Mouse (Mus musculus) myocyte (in vitro differentiated cells): ENCODE measurements around the gene Ddx6. TPM values are rescaled to one million over a fixed set of nuclear protein-coding genes. Genes with fewer than 3 reads are reported as not detected.
A peak's percentile ranks its signal among the peaks of the same experiment; 100 is the strongest.

Experiments
- H3K27me3 ChIP-seq: one replicate; pipeline ENCODE4 v1.6.1; 2011; ENCODE audit not compliant: control insufficient read depth, insufficient read depth, insufficient read length
- H3K36me3 ChIP-seq: one replicate; pipeline ENCODE4 v1.6.1; 2011; ENCODE audit not compliant: control insufficient read depth, insufficient read depth
- H3K4me2 ChIP-seq: one replicate; pipeline ENCODE4 v1.6.1; 2011; ENCODE audit warnings: low read depth, control low read depth
- H3K4me3 ChIP-seq: one replicate; pipeline ENCODE4 v1.5.1; 2011; ENCODE audit warnings: mild to moderate bottlenecking, control low read depth, moderate library complexity
- H3K79me2 ChIP-seq: one replicate; pipeline ENCODE4 v1.6.1; 2011; ENCODE audit not compliant: control insufficient read depth, insufficient read depth
- H3ac ChIP-seq: one replicate; pipeline ENCODE4 v1.6.1; 2011; ENCODE audit not compliant: control insufficient read depth, insufficient read length
- CEBPB ChIP-seq: IDR thresholded peaks from 2 replicates; pipeline ENCODE4 v1.6.1; 2011; ENCODE audit warnings: mild to moderate bottlenecking, moderate library complexity; ENCODE audit not compliant: poor library complexity, insufficient read depth, severe bottlenecking
- E2F4 ChIP-seq: IDR thresholded peaks from one replicate; pipeline ENCODE4 v1.6.1; 2011; ENCODE audit warnings: mild to moderate bottlenecking, control low read depth, moderate library complexity; ENCODE audit not compliant: insufficient read depth
- MAX ChIP-seq: IDR thresholded peaks from one replicate; pipeline ENCODE4 v1.6.1; 2011; ENCODE audit warnings: low read depth, mild to moderate bottlenecking, control low read depth
- MYOD1 ChIP-seq, 3 experiments: IDR thresholded peaks; one replicate each; pipeline ENCODE4 v1.6.1; 2011; ENCODE audit warnings: control low read depth in 2 of 3, low read depth in 2 of 3, mild to moderate bottlenecking in 2 of 3, moderate library complexity in 1 of 3; ENCODE audit not compliant: insufficient read length in 2 of 3, control insufficient read depth in 1 of 3
- MYOG ChIP-seq, 3 experiments: IDR thresholded peaks; one replicate each; pipeline ENCODE4 v1.6.1; 2011; ENCODE audit warnings: control low read depth in 2 of 3, low read depth in 2 of 3, mild to moderate bottlenecking in 2 of 3; ENCODE audit not compliant: insufficient read length in 2 of 3, control insufficient read depth in 1 of 3, insufficient read depth in 1 of 3
- POLR2A ChIP-seq: IDR thresholded peaks from one replicate; pipeline ENCODE4 v1.6.1; 2011; ENCODE audit warnings: low read depth, mild to moderate bottlenecking, control low read depth, moderate library complexity; ENCODE audit not compliant: insufficient read length
- POLR2AphosphoS2 ChIP-seq: IDR thresholded peaks from one replicate; pipeline ENCODE4 v1.6.1; 2011; ENCODE audit warnings: low read depth, control low read depth; ENCODE audit not compliant: insufficient read length
- REST ChIP-seq: IDR thresholded peaks from one replicate; pipeline ENCODE4 v1.6.1; 2011; ENCODE audit warnings: mild to moderate bottlenecking, control low read depth, moderate library complexity; ENCODE audit not compliant: insufficient read depth, insufficient read length
- SRF ChIP-seq: IDR thresholded peaks from one replicate; pipeline ENCODE4 v1.6.1; 2011; ENCODE audit warnings: low read depth; ENCODE audit not compliant: control insufficient read depth, insufficient read length
- TCF12 ChIP-seq: IDR thresholded peaks from one replicate; pipeline ENCODE4 v1.6.1; 2011; ENCODE audit warnings: mild to moderate bottlenecking, control low read depth; ENCODE audit not compliant: poor library complexity, insufficient read depth, severe bottlenecking
- TCF3 ChIP-seq: IDR thresholded peaks from one replicate; pipeline ENCODE4 v1.6.1; 2011; ENCODE audit warnings: low read depth, control low read depth; ENCODE audit not compliant: insufficient read length
- USF1 ChIP-seq: IDR thresholded peaks from one replicate; pipeline ENCODE4 v1.6.1; 2011; ENCODE audit warnings: low read depth, mild to moderate bottlenecking, control low read depth, moderate library complexity
- polyA plus RNA-seq: library from polyadenylated mRNA; unstranded; fragments of >200 nt; fragmentation: generic; extraction: Trizol; gene quantifications from one replicate; pipeline ENCODE4 v1.2.1, GENCODE M21; 2012; ENCODE audit warnings: missing spikeins

Ddx6 gene
- polyA plus RNA-seq, result 25.8 TPM

DNA sequence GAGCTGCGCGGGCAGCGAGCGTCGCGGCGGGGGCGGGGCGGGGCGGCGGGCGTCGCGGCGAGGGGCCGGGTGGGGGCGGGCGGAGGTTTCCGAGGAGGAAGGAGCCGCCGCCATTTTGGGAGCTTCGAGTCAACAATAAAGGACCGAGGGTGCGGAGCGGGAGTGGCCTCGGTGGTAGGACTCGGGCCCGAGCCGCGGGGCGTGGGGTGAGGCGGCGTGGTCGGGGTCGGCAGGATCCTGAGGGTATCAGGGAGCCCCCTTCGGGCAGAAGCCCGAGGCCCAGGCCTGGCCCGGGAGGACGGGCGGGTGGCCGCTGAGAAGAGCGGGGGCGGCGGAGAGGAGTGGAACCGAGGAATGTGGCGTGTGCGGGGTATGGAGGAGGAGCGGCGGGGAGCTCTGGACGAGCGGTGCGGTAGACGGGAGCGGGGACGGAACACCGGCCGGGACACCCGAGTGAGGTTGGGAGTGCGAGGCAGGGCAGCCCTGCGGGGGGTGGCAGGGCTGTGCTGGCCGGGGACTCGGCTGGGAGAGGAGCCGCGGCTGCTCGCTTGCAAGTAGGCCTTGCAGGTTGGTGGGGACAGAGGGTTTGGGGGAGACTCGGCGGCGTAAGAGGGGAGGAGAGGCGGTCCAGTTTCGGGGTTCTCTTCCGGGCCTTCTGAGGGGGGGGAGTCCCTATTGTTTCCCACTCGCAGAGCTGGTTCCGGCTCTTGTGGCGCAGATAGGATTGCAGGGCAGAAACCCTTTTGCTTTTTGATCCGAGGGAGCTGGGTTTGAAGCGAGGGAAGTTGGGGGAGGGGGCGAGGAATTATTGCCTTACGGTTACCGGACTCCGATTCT is at the start of gene Ddx6:
TSS of gene Ddx6 (plus strand) at position 114 of the 837 bp plus-strand sequence.
- peaks cover 25% of the 10 kb centered on the region for H3K36me3 ChIP-seq
- H3K4me2 ChIP-seq, result peak within 1 kb of the TSS; percentile 94
- no peak for TF ChIP-seq USF1
- no peak for TF ChIP-seq E2F4
- TF ChIP-seq MYOG (IDR thresholded peaks at IDR 0.05; ENCODE audit: control insufficient read depth in 1 of 3, insufficient read depth in 1 of 3, insufficient read length in 2 of 3, low read depth in 2 of 3), result peak in 1 of 3 experiments; percentile 8
- TF ChIP-seq TCF12, result no peak
- H3ac ChIP-seq, result peak within 1 kb of the TSS; percentile 94
- H3K79me2 ChIP-seq, result peaks cover 72% of the 10 kb centered on the region
- H3K4me3 ChIP-seq, result peak within 1 kb of the TSS; percentile 98
- no peaks in the 10 kb centered on the region for H3K27me3 ChIP-seq

DNA sequence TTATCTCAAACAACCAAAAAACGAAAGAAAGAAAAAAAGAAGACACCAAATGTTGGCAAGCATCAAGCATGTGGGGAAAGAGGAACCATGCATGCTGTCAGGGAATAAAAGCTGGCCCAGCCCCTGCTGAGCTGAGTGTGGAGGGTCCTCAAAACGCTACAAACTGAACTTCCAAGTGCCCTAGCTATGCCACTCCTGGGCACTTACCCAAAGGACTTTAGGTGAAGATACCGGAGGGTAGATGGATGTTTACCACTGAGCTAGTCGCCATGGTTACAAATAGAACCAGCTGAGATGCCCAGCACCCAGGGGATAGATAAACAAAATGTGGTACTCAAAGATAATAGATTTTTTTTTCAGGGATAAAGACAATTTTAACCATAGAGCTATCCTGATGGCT is 43.1 kb upstream of the Ddx6 start, which contains the start of gene Cxcr5:
TSS of gene Cxcr5 (minus strand) at position 281 of the 400 bp plus-strand sequence.
- TF ChIP-seq MYOD1 (IDR thresholded peaks at IDR 0.05; ENCODE audit: control insufficient read depth in 1 of 3, insufficient read length in 2 of 3, low read depth in 2 of 3), result no peak
- TF ChIP-seq E2F4, result no peak
- TF ChIP-seq REST, result no peak
- no peak for TF ChIP-seq USF1
- TF ChIP-seq CEBPB, result no peak
- no peak for TF ChIP-seq POLR2A
- TF ChIP-seq TCF12, result no peak
- TF ChIP-seq SRF, result no peak
- Histone ChIP-seq H3K4me2 (no peak within 1 kb of the TSS), H3K79me2 (no peaks in the 10 kb centered on the region), H3K36me3 (no peaks in the 10 kb centered on the region), H3K4me3 (no peak within 1 kb of the TSS), H3ac (no peak within 1 kb of the TSS), H3K27me3 (no peaks in the 10 kb centered on the region)

DNA sequence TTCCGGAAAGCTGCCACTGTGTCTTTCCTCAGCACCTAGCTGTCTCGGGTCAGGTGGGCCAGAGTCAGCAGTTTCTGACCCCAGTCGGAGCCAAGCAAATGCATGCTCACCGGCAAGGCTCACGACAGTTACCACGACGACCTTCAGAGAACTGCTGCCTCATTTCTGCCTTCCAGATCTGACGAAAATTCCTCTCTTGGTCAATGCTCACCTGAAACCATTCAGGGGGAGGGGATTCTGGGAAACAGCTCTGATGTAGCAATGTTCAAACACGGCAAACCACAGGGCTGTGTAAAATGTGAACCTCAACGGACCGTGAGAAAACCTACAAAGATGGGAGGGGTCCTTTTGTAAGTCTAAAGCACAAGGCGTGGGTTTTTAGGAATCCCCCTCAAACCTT is 41.8 kb upstream of the Ddx6 start:
- TF ChIP-seq MYOG (IDR thresholded peaks at IDR 0.05; ENCODE audit: control insufficient read depth in 1 of 3, insufficient read depth in 1 of 3, insufficient read length in 2 of 3, low read depth in 2 of 3) (no peak), E2F4 (no peak), REST (no peak), TCF3 (no peak), POLR2AphosphoS2 (no peak), MAX (no peak), POLR2A (no peak), USF1 (no peak), TCF12 (no peak), CEBPB (no peak), MYOD1 (IDR thresholded peaks at IDR 0.05; ENCODE audit: control insufficient read depth in 1 of 3, insufficient read length in 2 of 3, low read depth in 2 of 3) (no peak), SRF (no peak)
- no peak overlapping the region for H3ac ChIP-seq
- no peaks in the 10 kb centered on the region for H3K79me2 ChIP-seq
- H3K4me2 ChIP-seq, result no peak overlapping the region
- no peaks in the 10 kb centered on the region for H3K27me3 ChIP-seq
- H3K4me3 ChIP-seq, result no peak overlapping the region
- H3K36me3 ChIP-seq, result no peaks in the 10 kb centered on the region

DNA sequence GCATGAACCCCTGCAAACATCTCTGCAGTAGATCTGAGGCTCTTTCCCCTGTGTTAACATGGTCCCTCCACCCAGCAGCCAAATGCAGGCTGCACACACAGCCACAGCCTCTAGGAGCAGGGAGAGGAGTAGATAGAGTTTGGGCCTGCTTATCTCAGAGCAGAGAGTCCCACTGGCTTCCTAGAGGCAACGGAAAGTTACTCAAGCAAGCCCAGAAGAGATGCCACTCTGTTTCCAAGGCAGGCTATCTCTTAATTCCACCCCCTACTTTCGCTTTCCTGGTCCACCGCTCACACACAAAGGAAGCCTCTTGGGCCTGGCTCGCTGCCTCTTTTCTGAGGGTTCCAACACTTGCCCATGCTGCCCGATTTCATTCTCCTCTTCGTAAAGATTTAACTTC is 39.3 kb upstream of the Ddx6 start:
- H3K4me3 ChIP-seq, result no peak overlapping the region
- no peak overlapping the region for H3K4me2 ChIP-seq
- H3K27me3 ChIP-seq, result no peaks in the 10 kb centered on the region
- no peak for TF ChIP-seq POLR2AphosphoS2
- H3ac ChIP-seq, result no peak overlapping the region
- no peaks in the 10 kb centered on the region for H3K79me2 ChIP-seq
- H3K36me3 ChIP-seq, result no peaks in the 10 kb centered on the region

DNA sequence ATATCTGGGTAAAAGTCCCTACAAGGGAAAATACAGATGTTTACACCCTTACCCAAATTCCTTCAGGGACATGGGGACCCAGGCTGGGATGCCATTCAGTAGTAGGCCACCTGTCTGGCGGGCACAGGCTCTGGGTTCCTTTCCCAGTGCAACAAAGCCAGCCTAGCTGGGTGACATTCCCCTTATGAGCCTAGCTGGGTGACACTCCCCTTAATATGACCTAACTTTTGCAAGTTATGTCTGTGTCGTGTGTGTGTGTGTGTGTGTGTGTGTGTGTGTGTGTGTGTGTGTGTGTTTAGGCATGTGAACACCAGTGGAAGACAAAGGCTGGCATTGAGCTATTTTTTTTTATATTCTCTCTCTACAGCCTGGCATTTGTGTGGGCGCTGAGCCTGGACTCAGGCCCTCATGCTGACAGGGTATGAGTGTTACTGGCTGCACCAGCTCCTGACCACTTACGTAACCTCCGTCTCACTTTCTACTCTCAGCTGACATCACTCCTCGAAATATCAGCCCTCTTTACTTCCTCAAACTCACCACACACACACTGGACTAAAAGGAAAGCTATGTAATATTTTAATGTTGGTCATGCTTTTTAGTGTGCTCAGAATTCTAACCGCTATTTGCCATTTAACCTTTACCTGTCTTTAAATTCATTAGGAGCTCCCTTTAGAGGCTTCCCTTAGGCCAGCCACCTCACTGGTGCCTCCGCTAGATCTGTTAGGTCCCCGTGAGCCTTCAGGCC is 37.2 kb upstream of the Ddx6 start:
- Histone ChIP-seq H3K79me2 (no peaks in the 10 kb centered on the region), H3K4me2 (peak overlapping the region; percentile 76), H3K36me3 (no peaks in the 10 kb centered on the region), H3K4me3 (no peak overlapping the region), H3ac (no peak overlapping the region), H3K27me3 (no peaks in the 10 kb centered on the region)
- TF ChIP-seq CEBPB (peak; percentile 45; the same call in 1 of the 2 replicates), REST (no peak), TCF12 (no peak), MYOG (IDR thresholded peaks at IDR 0.05; ENCODE audit: control insufficient read depth in 1 of 3, insufficient read depth in 1 of 3, insufficient read length in 2 of 3, low read depth in 2 of 3) (no peak), POLR2AphosphoS2 (no peak)
